Mouse (Mus musculus) cerebellum, postnatal 4 days (tissue): ENCODE data around the gene Ddx39.
A peak's percentile ranks its signal among the peaks of the same experiment; 100 is the strongest.

Source experiments
- DNase-seq, 2 experiments: peaks; one replicate each; pipeline ENCODE4 v3.0.0; 2022; ENCODE audit warnings: low spot score in 2 of 2, mixed read lengths in 1 of 2

The Ddx39 gene

DNA sequence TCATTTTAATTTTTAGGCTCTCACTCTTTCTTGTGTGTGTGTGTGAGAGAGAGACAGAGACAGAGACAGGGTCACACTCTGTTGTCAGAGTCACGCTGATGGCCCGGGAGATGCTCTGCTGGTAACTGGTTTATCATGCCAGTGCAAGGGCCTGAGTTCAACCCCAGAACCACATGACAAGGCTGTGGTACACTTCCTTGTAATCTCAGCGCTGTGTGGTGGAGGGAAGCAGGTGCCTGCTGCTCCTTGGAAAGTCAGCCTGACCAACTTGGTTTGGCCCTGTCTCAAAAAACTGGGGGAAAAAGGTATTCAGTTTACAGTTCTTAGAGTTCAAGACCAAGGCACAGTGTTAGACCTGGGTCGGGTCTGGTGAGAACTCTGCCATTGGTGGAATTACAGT is 52.5 kb downstream of the Ddx39 start:
- DNase-seq: no peak

DNA sequence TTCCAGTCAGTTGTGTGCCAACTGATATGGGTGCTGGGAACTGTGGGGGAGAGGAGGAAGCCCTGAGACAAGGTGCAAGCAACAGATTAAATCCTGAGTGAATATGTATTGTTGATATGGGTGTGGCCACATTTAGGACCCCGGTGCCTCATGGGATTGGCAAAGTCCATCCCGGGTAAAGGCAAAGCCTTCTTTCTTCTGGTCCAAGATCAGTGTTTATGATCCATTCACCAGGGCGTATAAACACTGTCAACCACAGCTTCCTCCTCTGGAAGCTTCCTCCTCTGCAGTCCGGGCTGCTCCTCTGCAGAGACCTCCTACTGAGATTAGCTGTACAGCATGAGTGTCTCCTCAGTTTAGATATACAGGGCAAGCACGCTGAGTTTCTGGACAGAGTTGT is 53.5 kb downstream of the Ddx39 start:
- no peak for DNase-seq

DNA sequence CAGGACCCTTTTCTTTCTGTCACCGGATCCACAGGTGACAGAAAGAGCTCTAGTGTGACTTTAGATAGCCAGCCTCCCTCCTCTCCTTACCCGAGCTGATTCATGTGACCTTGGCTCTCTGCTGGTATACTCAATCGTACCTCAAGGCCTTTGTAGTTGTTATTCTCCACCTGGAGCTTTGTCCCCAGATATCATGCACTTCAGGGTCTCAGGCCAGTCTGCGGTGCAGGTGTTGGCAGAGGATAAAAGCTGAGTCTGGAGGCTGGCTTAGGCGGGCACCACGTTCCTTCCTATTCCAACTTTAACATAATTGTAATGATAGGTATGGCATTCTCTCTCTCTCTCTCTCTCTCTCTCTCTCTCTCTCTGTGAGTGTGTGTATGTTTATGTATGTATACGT is 54.7 kb downstream of the Ddx39 start:
- no peak for DNase-seq

DNA sequence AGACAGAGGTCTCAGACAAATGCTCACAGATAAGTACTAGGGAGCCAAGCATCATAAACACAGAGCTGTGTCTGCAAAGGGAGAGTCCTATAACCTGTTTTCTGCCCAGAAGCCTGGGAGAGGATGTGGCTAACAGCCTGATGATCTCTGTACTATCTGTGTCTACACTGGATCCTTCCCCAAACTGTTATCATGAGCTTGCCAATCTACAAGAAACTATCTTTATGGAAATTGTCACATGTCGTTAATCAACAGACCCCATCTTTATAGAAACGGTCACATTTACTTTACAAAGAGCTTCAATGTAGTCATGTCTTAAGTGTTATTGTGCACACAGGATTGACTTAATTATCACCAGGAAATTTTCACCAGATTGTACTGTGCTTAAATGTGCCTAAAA is 55.7 kb downstream of the Ddx39 start:
- no peak for DNase-seq

DNA sequence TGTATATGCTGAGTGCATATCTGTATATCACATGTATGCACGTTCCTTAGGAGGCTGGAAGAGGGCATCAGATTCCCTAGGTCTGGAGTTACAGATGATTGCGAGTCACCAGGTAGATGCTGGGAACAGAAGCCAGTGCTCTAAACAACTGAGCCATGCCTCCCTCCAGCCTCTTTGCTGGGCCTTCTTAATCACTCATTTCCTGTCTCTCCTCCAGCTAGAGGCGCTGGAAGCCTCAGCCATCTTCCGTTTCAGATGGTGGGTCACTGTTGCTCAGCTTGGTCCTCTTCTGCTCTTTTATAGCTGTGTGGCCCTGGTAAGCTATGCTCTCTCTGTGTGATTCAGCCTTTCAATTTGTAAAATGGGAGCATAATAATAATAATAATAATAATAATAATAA is 56.8 kb downstream of the Ddx39 start:
- DNase-seq: no peak

DNA sequence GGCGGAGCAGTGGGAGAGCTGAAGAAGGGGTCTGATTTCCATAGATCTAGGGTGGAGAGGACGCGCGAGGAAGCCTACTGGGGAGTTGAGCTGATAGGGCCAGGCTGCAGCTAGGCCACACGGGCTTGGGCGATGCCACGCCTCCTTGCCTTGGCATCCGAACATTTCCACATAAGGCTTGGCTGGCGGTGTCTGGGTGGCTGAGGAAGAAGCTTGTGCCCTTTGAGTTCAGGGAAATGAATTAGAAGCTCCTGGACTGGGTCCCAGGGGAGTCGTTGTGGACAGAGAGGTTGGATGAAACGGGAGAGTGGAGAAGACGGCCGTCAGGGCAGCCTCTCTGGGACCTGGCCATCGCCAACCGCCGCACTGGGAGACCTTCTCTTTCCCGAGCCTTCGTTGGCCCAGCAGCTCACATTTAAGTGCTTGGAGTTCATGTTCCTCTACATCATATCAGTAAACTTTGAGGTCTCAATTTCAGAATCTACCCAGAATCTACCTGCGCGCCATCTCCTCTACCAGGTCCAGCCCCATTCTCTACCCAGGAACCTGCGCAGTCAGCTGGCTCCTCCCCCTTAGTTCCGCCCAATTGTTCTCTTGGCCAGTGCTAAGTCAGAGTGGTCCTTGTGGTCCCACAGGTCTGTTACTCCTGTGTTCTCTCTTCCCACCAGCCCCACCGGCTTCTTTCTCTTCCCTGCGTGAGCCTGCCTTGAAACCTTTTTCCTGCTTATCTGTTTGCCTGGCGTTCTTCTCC is 57.9 kb downstream of the Ddx39 start:
- DNase-seq: peak in 1 of 2 experiments; percentile 11

DNA sequence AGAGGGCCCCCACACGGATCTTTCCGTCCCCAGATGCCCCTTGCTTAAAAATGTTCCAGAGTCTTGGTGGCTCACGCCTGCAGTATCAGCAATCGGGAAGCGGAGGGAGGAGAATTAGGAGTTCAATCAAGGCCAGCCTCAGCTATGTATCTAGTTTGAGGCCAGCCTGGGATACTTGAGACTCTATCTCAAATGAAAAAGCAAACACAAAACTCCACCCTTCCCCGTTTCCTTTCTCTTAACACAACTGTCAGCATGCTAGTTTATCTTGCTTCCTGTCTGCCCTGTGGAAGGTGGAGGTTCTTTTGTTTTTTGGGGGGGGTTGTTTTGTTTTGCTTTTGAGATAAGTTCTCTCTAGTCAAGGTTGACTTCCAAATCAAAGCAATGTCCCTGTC is 58.5 kb downstream of the Ddx39 start:
- no peak for DNase-seq

DNA sequence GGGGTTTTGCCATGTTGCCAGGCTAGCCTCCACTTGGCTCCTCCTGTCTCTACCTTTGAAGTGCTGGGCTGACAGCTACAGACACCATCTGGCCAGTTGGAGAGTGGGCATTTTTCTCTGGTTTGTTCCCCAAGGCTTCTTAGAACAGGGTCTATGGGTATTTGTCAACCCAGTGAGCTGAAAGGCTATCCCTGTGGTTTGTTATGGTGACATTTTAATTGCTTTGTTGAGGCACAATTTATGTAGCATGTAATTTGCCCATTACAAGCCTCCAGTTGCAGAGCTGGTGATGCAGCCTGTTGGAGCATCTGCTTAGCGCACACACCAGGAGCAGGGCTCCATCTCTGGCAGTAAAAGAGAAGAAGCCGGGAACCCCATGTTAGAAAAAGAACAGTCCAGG is 59.2 kb downstream of the Ddx39 start:
- DNase-seq: no peak
